Mouse (Mus musculus) liver, embryonic 14.5 days (tissue): ENCODE measurements at regions not wholly inside any gene's neighbourhood (a gene's known extent, or its start where the extent isn't known, plus 50 kb on each side); places are given as distances from the start of the nearest gene placed in this dataset.

Experiments
- ATAC-seq: fragments of 200-750 bp; cut with Nextera tagmentation; 2 replicates; pipeline ENCODE4 v1.8.0; 2017; ENCODE audit warnings: moderate number of reproducible peaks, mild to moderate bottlenecking, moderate library complexity; ENCODE audit not compliant: insufficient read depth
- DNase-seq, 3 experiments: peaks; one replicate each; pipeline ENCODE4 v3.0.0-alpha.2; 2012 to 2013; ENCODE audit warnings: low read depth in 3 of 3, low spot score in 3 of 3
- H3K27ac ChIP-seq: fragments of 300-500 bp; sonication (generic); 2 replicates; pipeline ENCODE4 v1.5.1; 2014; ENCODE audit warnings: moderate library complexity, mild to moderate bottlenecking, control low read depth, inconsistent platforms
- H3K27me3 ChIP-seq: fragments of 300-500 bp; sonication (generic); 2 replicates; pipeline ENCODE4 v1.6.1; 2014; ENCODE audit warnings: mild to moderate bottlenecking, low read length, moderate library complexity; ENCODE audit not compliant: control insufficient read depth, insufficient read depth
- H3K36me3 ChIP-seq: fragments of 300-500 bp; sonication (generic); replicated peaks from 2 replicates; pipeline ENCODE4 v1.6.1; 2014; ENCODE audit warnings: low read depth; ENCODE audit not compliant: control insufficient read depth, insufficient read depth
- H3K4me1 ChIP-seq, 2 experiments: fragments of 200-500 bp in 1 of 2; fragments of 300-500 bp in 1 of 2; sonication (generic) in 1 of 2; replicated peaks; 2 replicates each; pipeline ENCODE4 v1.6.1; 2012 to 2014; ENCODE audit warnings: antibody characterized with exemption in 1 of 2, inconsistent platforms in 1 of 2, low read length in 1 of 2; ENCODE audit not compliant: control insufficient read depth in 2 of 2, insufficient read depth in 2 of 2
- H3K4me2 ChIP-seq: fragments of 300-500 bp; sonication (generic); 2 replicates; pipeline ENCODE4 v1.6.1; 2014; ENCODE audit warnings: low read depth, mild to moderate bottlenecking, control low read depth, moderate library complexity
- H3K4me3 ChIP-seq, 2 experiments: fragments of 200-500 bp in 1 of 2; fragments of 300-500 bp in 1 of 2; sonication (generic) in 1 of 2; 2 replicates each; pipeline ENCODE4 v1.5.1; 2012 to 2014; ENCODE audit warnings: low read depth in 2 of 2, low read length in 2 of 2, mild to moderate bottlenecking in 2 of 2, control low read depth in 1 of 2, inconsistent platforms in 1 of 2, moderate library complexity in 1 of 2; ENCODE audit not compliant: insufficient read depth in 1 of 2
- H3K9ac ChIP-seq: fragments of 300-500 bp; sonication (generic); replicated peaks from 2 replicates; pipeline ENCODE4 v1.6.1; 2014; ENCODE audit warnings: mild to moderate bottlenecking, control low read depth, moderate library complexity
- H3K9me3 ChIP-seq: fragments of 300-500 bp; sonication (generic); 2 replicates; pipeline ENCODE4 v1.6.1; 2016; ENCODE audit warnings: low read length, mixed read lengths; ENCODE audit not compliant: control insufficient read depth
- CTCF ChIP-seq: IDR thresholded peaks from 2 replicates; pipeline ENCODE4 v1.5.1; 2016; ENCODE audit warnings: antibody characterized with exemption, low read depth, control low read depth
- EP300 ChIP-seq: IDR thresholded peaks from 2 replicates; pipeline ENCODE4 v1.6.1; 2016; ENCODE audit warnings: antibody characterized with exemption, low read depth
- WGBS: fragments of 180-500 bp; shearing (Covaris S2); extraction: QIAGEN DNeasy Blood & Tissue Kit; methylation state at CpG from one replicate; pipeline ENCODE4 v1.1.7; 2014; ENCODE audit not compliant: insufficient replicate concordance; 5-methylcytosine and 5-hydroxymethylcytosine counted together

DNA sequence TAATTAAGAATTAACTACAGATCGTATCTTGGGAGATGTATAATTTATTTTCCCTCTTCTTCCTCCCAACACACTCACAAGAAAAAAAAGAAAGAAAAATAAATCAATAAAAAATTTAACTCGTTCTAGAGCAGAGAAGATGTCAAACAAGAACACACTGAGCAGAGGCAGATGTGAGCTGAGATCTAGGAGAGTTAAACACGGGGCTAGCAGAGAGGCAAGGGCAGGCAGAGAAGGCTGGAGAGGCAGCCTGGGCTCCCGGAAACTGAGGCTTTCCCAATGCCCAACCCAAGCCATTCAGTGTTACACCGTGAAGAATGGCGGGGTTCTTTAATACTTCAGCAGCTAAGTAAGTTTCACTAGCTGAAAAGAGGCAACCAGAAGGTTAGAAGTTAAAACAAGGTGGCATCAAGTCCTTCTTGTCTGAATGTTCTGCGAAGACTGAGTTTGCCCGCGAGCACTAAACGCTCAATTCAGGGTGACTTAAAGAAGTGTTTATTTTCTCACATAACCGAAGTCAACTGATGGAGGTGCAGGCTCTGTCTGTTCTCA, 382.7 kb upstream of the Zfp703 start:
- Histone ChIP-seq H3K4me1 (0 out of 4 replicates have a peak, but pooled peaks cover 0 to 2% of the 10 kb centered on the region in 2 experiments), H3K4me3 (no peak overlapping the region), H3K27ac (no peak overlapping the region), H3K27me3 (no peaks in the 10 kb centered on the region), H3K9me3 (no peaks in the 10 kb centered on the region), H3K36me3 (no peaks in the 10 kb centered on the region), H3K4me2 (no peak overlapping the region), H3K9ac (no peak overlapping the region)
- TF ChIP-seq EP300 (no peak), CTCF (no peak)
- ATAC-seq = no peak
- no peak for DNase-seq
- WGBS = 55% methylated on average over 11 of the region's 11 CpGs

DNA sequence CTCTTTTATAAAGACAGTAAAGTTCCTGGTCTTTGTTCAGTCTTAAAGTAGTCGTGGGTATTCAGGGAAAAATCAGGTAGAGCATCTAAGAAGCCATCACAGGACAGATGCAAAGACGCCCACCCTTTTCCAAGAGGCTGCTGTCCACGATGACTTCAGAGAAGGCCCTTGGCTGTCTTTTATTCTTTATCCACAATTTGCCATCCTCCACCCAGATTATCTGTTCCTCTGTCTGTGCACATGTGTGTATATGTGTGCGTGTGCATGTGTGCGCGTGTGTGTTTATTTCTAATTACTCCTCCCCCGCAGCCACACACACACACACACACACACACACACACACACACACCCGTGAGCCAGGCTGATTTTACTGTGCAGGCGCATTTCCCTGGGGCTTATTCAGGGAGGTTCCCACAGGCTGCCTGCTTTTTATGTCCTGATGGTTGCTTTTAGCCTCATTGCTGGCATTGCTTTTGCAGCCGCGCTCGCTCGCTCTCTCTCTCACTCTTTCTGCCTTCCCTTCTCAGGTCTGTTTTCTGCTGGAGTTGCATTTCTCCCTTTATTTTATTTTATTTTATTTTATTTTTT, 381.6 kb upstream of the Zfp703 start:
- H3K9me3 ChIP-seq = no peaks in the 10 kb centered on the region
- no peak overlapping the region for H3K4me2 ChIP-seq
- no peaks in the 10 kb centered on the region for H3K27me3 ChIP-seq
- no peak overlapping the region for H3K4me3 ChIP-seq
- no peak overlapping the region for H3K27ac ChIP-seq
- DNase-seq (no peak), ATAC-seq (no peak)
- 73% methylated on average over 13 of the region's 13 CpGs for WGBS
- H3K4me1 ChIP-seq = 0 out of 4 replicates have a peak, but pooled peaks cover 0 to 2% of the 10 kb centered on the region in 2 experiments
- no peak overlapping the region for H3K9ac ChIP-seq
- H3K36me3 ChIP-seq = no peaks in the 10 kb centered on the region
- no peak for TF ChIP-seq EP300
- TF ChIP-seq CTCF = no peak

DNA sequence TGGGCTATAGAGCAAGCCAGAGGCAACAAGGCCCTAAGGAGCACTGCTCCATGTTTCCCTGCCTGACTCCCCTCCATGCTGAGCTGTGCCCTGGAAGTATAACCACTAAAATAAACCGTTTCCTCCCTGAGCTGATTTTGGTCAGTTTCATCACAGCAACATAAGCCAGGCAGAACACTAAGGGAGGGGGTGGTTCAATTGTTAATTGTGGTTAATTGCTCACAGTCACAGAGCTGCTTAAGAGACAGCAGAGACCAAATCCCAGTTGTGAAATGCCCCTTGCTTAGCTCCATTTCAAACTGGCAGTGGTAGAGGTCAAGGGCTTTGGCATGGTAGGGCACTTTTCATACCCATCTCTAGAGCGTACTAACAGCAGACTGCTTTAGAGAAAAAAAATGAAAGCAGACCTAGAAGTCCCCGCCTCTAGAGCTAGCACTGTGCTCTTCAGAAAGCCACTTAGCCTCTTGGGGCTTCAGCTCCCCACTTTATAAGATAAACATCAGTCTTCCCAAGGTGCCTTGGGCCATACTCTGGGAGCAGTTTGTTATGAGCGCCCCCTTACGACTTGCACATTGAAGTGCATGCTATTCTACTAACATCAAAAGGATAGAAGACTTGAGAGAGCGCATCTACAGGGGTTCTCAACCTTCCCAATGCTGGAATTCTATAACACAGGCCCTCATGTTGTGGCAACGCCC, 380.3 kb upstream of the Zfp703 start:
- Histone ChIP-seq H3K9ac (no peak overlapping the region), H3K27me3 (no peaks in the 10 kb centered on the region), H3K36me3 (no peaks in the 10 kb centered on the region), H3K27ac (no peak overlapping the region), H3K4me1 (0 out of 4 replicates have a peak, but pooled peaks cover 0 to 2% of the 10 kb centered on the region in 2 experiments), H3K4me3 (no peak overlapping the region), H3K4me2 (no peak overlapping the region), H3K9me3 (no peaks in the 10 kb centered on the region)
- WGBS = 43% methylated on average over 7 of the region's 7 CpGs
- ATAC-seq = no peak
- DNase-seq = no peak
- TF ChIP-seq EP300 (no peak), CTCF (no peak)

DNA sequence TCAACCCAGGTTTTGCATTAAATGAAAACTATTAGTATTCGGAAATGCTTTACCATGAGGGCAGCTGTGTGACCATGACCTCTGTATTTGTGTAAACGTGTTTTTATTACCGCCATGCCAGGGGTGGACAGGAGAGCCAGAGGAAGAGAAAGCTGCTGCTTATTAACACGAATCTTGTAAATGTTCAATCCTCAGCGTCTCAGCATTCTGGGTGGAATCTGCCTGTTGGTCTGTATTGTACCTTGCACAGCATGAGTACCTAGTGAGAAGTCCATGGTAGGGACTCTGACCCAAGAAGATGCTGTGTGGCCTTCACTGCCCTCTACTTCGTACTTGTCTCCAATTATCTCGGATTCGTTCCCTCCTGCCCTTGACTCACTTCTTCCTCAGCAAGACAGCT, 378.6 kb upstream of the Zfp703 start:
- ATAC-seq (no peak), DNase-seq (no peak)
- no peak overlapping the region for H3K4me2 ChIP-seq
- H3K27me3 ChIP-seq = no peaks in the 10 kb centered on the region
- H3K4me3 ChIP-seq = no peak overlapping the region
- no peaks in the 10 kb centered on the region for H3K9me3 ChIP-seq
- no peak overlapping the region for H3K27ac ChIP-seq
- WGBS = 55% methylated on average over 8 of the region's 8 CpGs
- TF ChIP-seq EP300 (no peak), CTCF (no peak)
- H3K4me1 ChIP-seq = 0 out of 4 replicates have a peak, but pooled peaks cover 0 to 2% of the 10 kb centered on the region in 2 experiments
- H3K9ac ChIP-seq = no peak overlapping the region
- H3K36me3 ChIP-seq = no peaks in the 10 kb centered on the region

DNA sequence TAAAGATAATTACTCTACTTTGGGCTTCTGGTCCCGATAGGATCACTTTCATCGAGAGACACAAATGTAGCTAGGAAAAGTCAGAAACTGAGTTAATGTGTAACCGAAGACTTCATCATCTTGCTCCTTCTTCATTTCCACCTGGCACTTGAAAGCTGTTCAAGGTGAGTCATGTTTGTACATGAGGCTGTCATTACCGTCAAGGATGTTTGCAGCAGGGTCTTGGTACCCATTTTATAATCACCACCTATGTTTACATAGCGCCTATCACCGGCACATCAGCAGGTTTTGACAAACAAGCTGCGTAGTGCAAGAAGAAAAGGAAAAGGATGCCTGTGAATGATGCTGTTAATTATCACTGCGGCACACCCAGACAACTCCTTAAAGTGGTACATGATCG, 377.0 kb upstream of the Zfp703 start:
- DNase-seq (no peak), ATAC-seq (no peak)
- H3K27me3 ChIP-seq = no peaks in the 10 kb centered on the region
- no peak for TF ChIP-seq EP300
- no peak for TF ChIP-seq CTCF
- no peaks in the 10 kb centered on the region for H3K4me1 ChIP-seq
- H3K4me2 ChIP-seq = no peak overlapping the region
- H3K9ac ChIP-seq = no peak overlapping the region
- WGBS = 70% methylated on average over 9 of the region's 9 CpGs
- H3K9me3 ChIP-seq = no peaks in the 10 kb centered on the region
- H3K36me3 ChIP-seq = no peaks in the 10 kb centered on the region
- H3K4me3 ChIP-seq = no peak overlapping the region
- H3K27ac ChIP-seq = no peak overlapping the region
